Mouse (Mus musculus) hindbrain, embryonic 16.5 days (tissue): ENCODE data around the gene Ulk4. TPM values are rescaled to one million over a fixed set of nuclear protein-coding genes. Genes with fewer than 3 reads are reported as not detected.

Source experiments
- ATAC-seq: fragments of 200-750 bp; cut with Nextera tagmentation; 2 replicates; pipeline ENCODE4 v1.8.0; 2017; ENCODE audit warnings: moderate TSS enrichment, moderate library complexity
- H3K27ac ChIP-seq: fragments of 300-500 bp; sonication (generic); 2 replicates; pipeline ENCODE4 v1.5.1; 2014; ENCODE audit warnings: low read depth, mild to moderate bottlenecking, control low read depth, low read length, moderate library complexity
- H3K27me3 ChIP-seq: fragments of 300-500 bp; sonication (generic); replicated peaks from 2 replicates; pipeline ENCODE4 v1.6.1; 2014; ENCODE audit warnings: low read length; ENCODE audit not compliant: control insufficient read depth, insufficient read depth
- H3K36me3 ChIP-seq: fragments of 300-500 bp; sonication (generic); 2 replicates; pipeline ENCODE4 v1.6.1; 2014; ENCODE audit warnings: mild to moderate bottlenecking, low read length, moderate library complexity, mixed read lengths; ENCODE audit not compliant: control insufficient read depth, insufficient read depth
- H3K4me1 ChIP-seq: fragments of 300-500 bp; sonication (generic); 2 replicates; pipeline ENCODE4 v1.6.1; 2014; ENCODE audit warnings: low read depth, low read length; ENCODE audit not compliant: control insufficient read depth, insufficient read depth
- H3K4me2 ChIP-seq: fragments of 300-500 bp; sonication (generic); 2 replicates; pipeline ENCODE4 v1.6.1; 2014; ENCODE audit warnings: mild to moderate bottlenecking, low read length, control low read depth, moderate library complexity
- H3K4me3 ChIP-seq: fragments of 300-500 bp; sonication (generic); 2 replicates; pipeline ENCODE4 v1.5.1; 2014; ENCODE audit warnings: mild to moderate bottlenecking, low read length, control low read depth, moderate library complexity
- H3K9ac ChIP-seq: fragments of 300-500 bp; sonication (generic); 2 replicates; pipeline ENCODE4 v1.6.1; 2014; ENCODE audit warnings: low read depth, mild to moderate bottlenecking, control low read depth, low read length, moderate library complexity
- H3K9me3 ChIP-seq: fragments of 300-500 bp; sonication (generic); 2 replicates; pipeline ENCODE4 v1.6.1; 2014; ENCODE audit warnings: mild to moderate bottlenecking, low read length, moderate library complexity; ENCODE audit not compliant: control insufficient read depth
- WGBS: fragments of 180-500 bp; shearing (Covaris S2); extraction: QIAGEN DNeasy Blood & Tissue Kit; methylation state at CpG from one replicate; pipeline ENCODE4 v1.1.7; 2014; 5-methylcytosine and 5-hydroxymethylcytosine counted together
- polyA plus RNA-seq: library from polyadenylated mRNA; unstranded; fragments of >200 nt; fragmentation: Nextera tagmentation; extraction: Ambion mirVana; gene quantifications from 2 replicates; pipeline ENCODE4 v1.2.1, GENCODE M21; 2015

Gene Ulk4
- polyA plus RNA-seq, 1 experiment from 2014 or later, result 75.8 TPM

- H3K4me2 ChIP-seq, result peak overlapping the region; percentile 49
- peak overlapping the region; percentile 37 for H3K9ac ChIP-seq
- H3K27me3 ChIP-seq, result no peaks in the 10 kb centered on the region
- WGBS, result under 1% methylated on average over 21 of the region's 21 CpGs
- H3K9me3 ChIP-seq, result no peaks in the 10 kb centered on the region
- H3K36me3 ChIP-seq, result no peaks in the 10 kb centered on the region
- peaks cover 46% of the 10 kb centered on the region for H3K4me1 ChIP-seq
- peak overlapping the region; percentile 77 for H3K27ac ChIP-seq
- H3K4me3 ChIP-seq, result peak overlapping the region; percentile 2; the same call in 1 of the 2 replicates
- peak; percentile 55 for ATAC-seq
Measured at GRCm38 (mm10) chr9:121313656-121314374, 36.8 kb upstream of the Ulk4 start.

GRCm38 (mm10) chr9:121312237-121312891, 35.4 kb upstream of the Ulk4 start:
- 0 out of 2 replicates have a peak overlapping the region, but pooled peaks have one; percentile 8 for H3K9ac ChIP-seq
- WGBS, result 27% methylated on average over 10 of the region's 10 CpGs

GRCm38 (mm10) chr9:121311846-121312236, 34.8 kb upstream of the Ulk4 start:
- no peak for ATAC-seq
- H3K4me1 ChIP-seq, result peaks cover 43% of the 10 kb centered on the region
- H3K9ac ChIP-seq, result no peak overlapping the region

More at GRCm38 (mm10) chr9:121312237-121312891, 35.4 kb upstream of the Ulk4 start:
- no peaks in the 10 kb centered on the region for H3K27me3 ChIP-seq
- H3K36me3 ChIP-seq, result no peaks in the 10 kb centered on the region
- no peak overlapping the region for H3K4me3 ChIP-seq
- no peaks in the 10 kb centered on the region for H3K9me3 ChIP-seq
- H3K4me2 ChIP-seq, result no peak overlapping the region
- H3K27ac ChIP-seq, result peak overlapping the region; percentile 29; the same call in 1 of the 2 replicates
- ATAC-seq, result 0 out of 2 replicates have a peak, but pooled peaks have one; percentile 5
- H3K4me1 ChIP-seq, result peaks cover 46% of the 10 kb centered on the region

GRCm38 (mm10) chr9:121310501-121310900, 33.5 kb upstream of the Ulk4 start:
- H3K27ac ChIP-seq, result no peak overlapping the region
- WGBS, result 57% methylated on average over 7 of the region's 7 CpGs
- H3K4me1 ChIP-seq, result peaks cover 37% of the 10 kb centered on the region
- no peak overlapping the region for H3K9ac ChIP-seq
- no peaks in the 10 kb centered on the region for H3K36me3 ChIP-seq
- no peak for ATAC-seq
- no peaks in the 10 kb centered on the region for H3K9me3 ChIP-seq
- H3K27me3 ChIP-seq, result no peaks in the 10 kb centered on the region
- no peak overlapping the region for H3K4me3 ChIP-seq
- no peak overlapping the region for H3K4me2 ChIP-seq

More at GRCm38 (mm10) chr9:121311846-121312236, 34.8 kb upstream of the Ulk4 start:
- Histone ChIP-seq H3K27me3 (no peaks in the 10 kb centered on the region), H3K9me3 (no peaks in the 10 kb centered on the region), H3K4me2 (no peak overlapping the region), H3K4me3 (no peak overlapping the region), H3K36me3 (no peaks in the 10 kb centered on the region), H3K27ac (peak overlapping the region; percentile 29; the same call in 1 of the 2 replicates)
- WGBS, result 47% methylated on average over 6 of the region's 6 CpGs

- Histone ChIP-seq H3K4me1 (peaks cover 34% of the 10 kb centered on the region), H3K4me2 (no peak overlapping the region)
Measured at GRCm38 (mm10) chr9:121309287-121309686, 32.3 kb upstream of the Ulk4 start.

GRCm38 (mm10) chr9:121305456-121305855, 28.5 kb upstream of the Ulk4 start:
- Histone ChIP-seq H3K4me2 (no peak overlapping the region), H3K36me3 (no peaks in the 10 kb centered on the region), H3K27me3 (no peaks in the 10 kb centered on the region), H3K27ac (no peak overlapping the region), H3K4me1 (peaks cover 35% of the 10 kb centered on the region), H3K9ac (no peak overlapping the region), H3K9me3 (no peaks in the 10 kb centered on the region), H3K4me3 (no peak overlapping the region)
- ATAC-seq, result no peak
- WGBS, result 96% methylated on average over 4 of the region's 4 CpGs

More at GRCm38 (mm10) chr9:121309287-121309686, 32.3 kb upstream of the Ulk4 start:
- ATAC-seq, result 0 out of 2 replicates have a peak, but pooled peaks have one; percentile 18
- no peaks in the 10 kb centered on the region for H3K36me3 ChIP-seq
- H3K9me3 ChIP-seq, result no peaks in the 10 kb centered on the region
- H3K27me3 ChIP-seq, result no peaks in the 10 kb centered on the region
- H3K4me3 ChIP-seq, result no peak overlapping the region
- H3K27ac ChIP-seq, result peak overlapping the region; percentile 46; the same call in 1 of the 2 replicates
- no peak overlapping the region for H3K9ac ChIP-seq
- WGBS, result 26% methylated on average over 4 of the region's 4 CpGs

GRCm38 (mm10) chr9:121304520-121304919, 27.5 kb upstream of the Ulk4 start:
- no peak for ATAC-seq
- peaks cover 43% of the 10 kb centered on the region for H3K4me1 ChIP-seq

GRCm38 (mm10) chr9:121303748-121304147, 26.8 kb upstream of the Ulk4 start:
- no peaks in the 10 kb centered on the region for H3K27me3 ChIP-seq
- H3K4me1 ChIP-seq, result peaks cover 44% of the 10 kb centered on the region
- ATAC-seq, result peak; percentile 65
- no peak overlapping the region for H3K4me3 ChIP-seq
- no peaks in the 10 kb centered on the region for H3K36me3 ChIP-seq
- H3K9ac ChIP-seq, result no peak overlapping the region; the same call in 1 of the 2 replicates
- H3K4me2 ChIP-seq, result peak overlapping the region; percentile 32
- 12% methylated on average over 9 of the region's 9 CpGs for WGBS
- no peaks in the 10 kb centered on the region for H3K9me3 ChIP-seq
- peak overlapping the region; percentile 12; the same call in 1 of the 2 replicates for H3K27ac ChIP-seq

More at GRCm38 (mm10) chr9:121304520-121304919, 27.5 kb upstream of the Ulk4 start:
- Histone ChIP-seq H3K4me2 (no peak overlapping the region), H3K27me3 (no peaks in the 10 kb centered on the region), H3K36me3 (no peaks in the 10 kb centered on the region), H3K4me3 (no peak overlapping the region), H3K9me3 (no peaks in the 10 kb centered on the region), H3K9ac (no peak overlapping the region), H3K27ac (peak overlapping the region; percentile 56; the same call in 1 of the 2 replicates)
- 41% methylated on average over 10 of the region's 10 CpGs for WGBS

GRCm38 (mm10) chr9:121303086-121303485, 26.1 kb upstream of the Ulk4 start:
- Histone ChIP-seq H3K4me1 (peaks cover 50% of the 10 kb centered on the region), H3K36me3 (no peaks in the 10 kb centered on the region), H3K27ac (peak overlapping the region; percentile 51; the same call in 1 of the 2 replicates), H3K4me2 (no peak overlapping the region; the same call in 1 of the 2 replicates), H3K9ac (no peak overlapping the region), H3K27me3 (no peaks in the 10 kb centered on the region), H3K9me3 (no peaks in the 10 kb centered on the region), H3K4me3 (no peak overlapping the region)
- 40% methylated on average over 6 of the region's 6 CpGs for WGBS
- ATAC-seq, result no peak
